Mouse (Mus musculus) bone marrow, adult 2 months (tissue): ENCODE results near the gene Rabl2.

Experiments used
- CTCF ChIP-seq: fragments of 200-500 bp; IDR thresholded peaks from 2 replicates; pipeline ENCODE4 v1.5.1; 2011; ENCODE audit warnings: low read length, control low read depth; ENCODE audit not compliant: control insufficient read depth, insufficient read depth
- POLR2A ChIP-seq: fragments of 200-500 bp; IDR thresholded peaks from 2 replicates; pipeline ENCODE4 v1.6.1; 2011; ENCODE audit warnings: low read depth, mild to moderate bottlenecking, control low read depth, low read length, borderline replicate concordance; ENCODE audit not compliant: control insufficient read depth

- TF ChIP-seq CTCF: no peak
- TF ChIP-seq POLR2A: no peak
Measured at GRCm38 (mm10) chr15:89550506-89550905, 41.2 kb downstream of the Rabl2 start.
